Mouse (Mus musculus): Measurements from ENCODE around the gene Sco1.

Gene Sco1

DNA sequence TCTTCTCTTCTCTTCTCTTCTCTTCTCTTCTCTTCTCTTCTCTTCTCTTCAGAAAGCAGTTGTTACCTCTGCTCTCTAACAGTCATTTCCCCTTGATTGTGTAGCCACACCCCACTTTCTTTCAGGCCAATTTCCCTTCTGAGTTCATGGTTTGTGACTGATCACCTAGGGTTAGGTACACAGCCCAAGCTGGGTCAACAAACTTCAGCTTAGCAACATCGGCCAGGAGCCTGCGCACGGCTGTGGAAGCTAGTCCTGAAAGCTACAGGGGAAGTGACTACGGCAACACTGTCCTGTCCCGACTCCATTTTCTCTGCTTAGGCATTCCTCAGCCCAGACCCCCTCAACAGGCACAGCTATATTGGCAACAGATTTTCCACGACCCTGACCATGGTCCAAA lies 7.5 kb upstream of the Sco1 start:
- DNase-seq = no peak

DNA sequence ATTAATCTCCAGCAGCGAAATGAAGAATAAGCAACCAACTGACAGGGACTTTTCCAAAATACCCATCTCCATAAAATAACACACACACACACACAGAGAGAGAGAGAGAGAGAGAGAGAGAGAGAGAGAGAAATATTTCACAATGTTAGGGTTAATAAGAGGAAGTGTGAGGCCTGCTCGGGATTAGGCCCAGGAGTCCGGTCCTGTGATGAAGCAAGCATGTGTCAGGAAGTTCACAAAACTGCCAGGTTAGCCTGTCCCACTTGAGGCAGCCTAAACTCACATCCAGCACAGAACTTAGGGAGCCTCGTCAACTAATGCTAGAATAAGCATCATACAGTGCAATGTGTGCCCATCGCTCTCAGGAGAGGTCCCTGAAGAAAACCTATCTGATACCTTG lies 5.3 kb upstream of the Sco1 start:
- no peak for DNase-seq

DNA sequence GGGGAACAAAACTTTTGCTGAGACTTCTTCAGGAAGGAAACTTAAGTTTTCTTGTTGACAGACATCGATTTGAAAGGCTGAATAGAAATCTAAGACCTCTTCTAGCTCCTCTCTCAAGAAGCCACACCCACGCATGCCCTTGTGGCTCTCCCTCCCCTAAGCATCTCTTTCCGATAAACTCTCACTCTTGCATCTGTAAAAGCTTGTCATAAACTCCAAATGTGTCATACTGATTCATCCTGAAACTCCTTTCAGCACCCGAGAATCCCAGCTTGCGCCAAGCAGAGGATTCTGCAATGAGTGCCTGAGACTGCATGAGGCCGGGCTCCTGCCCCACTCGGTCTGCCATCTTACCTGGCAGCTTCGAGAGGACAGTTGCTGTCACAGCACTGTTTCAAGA lies 4.0 kb upstream of the Sco1 start:
- no peak for DNase-seq

DNA sequence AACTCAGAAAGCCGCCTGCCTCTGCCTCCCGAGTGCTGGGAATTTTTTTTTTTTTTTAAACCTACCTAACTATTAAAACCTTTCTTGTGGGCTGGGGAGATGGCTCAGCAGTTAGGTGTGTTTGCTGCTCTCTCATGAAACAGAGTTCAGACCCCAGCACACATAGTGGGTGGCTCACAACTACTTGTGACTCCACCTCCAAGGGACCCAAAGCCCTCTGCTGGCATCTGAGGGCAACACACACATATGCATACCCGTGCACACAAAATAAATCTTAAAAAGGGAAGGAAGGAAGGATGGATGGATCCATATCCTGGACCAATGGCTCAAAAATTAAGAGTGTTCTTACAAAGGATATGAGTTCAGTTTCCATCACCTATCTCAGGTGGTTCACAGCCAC lies 3.2 kb upstream of the Sco1 start:
- DNase-seq = no peak

DNA sequence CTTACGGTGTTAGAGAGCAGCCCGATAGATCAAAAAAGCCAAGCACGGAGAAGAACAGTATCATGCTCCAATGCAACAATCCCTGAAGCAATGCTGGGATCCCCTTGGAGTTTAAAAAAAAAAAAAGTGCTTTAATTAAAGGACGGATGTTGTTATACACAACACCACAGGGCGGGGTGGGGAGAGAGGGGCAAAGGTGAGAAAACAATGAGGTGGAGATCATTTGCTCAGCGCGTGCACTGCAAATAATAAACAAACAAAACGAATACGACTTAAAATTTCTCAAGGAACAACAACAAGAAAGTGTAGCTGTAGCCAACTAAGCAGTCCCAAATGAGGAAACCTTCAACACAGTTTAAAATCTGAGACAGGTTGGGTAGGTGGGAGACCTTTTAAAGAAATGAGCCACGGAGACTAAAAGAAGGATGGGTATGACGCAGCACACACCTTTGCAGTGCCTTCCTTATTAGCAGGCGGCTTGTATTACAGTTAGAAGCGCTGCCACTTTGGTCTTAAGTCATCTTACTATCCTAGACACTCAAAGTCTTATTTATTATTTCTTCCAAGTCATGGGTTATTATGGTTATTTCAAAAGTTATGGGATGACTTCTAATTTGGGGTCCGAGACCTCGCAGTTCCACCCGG lies 672 bp upstream of the Sco1 start:
- no peak for DNase-seq

DNA sequence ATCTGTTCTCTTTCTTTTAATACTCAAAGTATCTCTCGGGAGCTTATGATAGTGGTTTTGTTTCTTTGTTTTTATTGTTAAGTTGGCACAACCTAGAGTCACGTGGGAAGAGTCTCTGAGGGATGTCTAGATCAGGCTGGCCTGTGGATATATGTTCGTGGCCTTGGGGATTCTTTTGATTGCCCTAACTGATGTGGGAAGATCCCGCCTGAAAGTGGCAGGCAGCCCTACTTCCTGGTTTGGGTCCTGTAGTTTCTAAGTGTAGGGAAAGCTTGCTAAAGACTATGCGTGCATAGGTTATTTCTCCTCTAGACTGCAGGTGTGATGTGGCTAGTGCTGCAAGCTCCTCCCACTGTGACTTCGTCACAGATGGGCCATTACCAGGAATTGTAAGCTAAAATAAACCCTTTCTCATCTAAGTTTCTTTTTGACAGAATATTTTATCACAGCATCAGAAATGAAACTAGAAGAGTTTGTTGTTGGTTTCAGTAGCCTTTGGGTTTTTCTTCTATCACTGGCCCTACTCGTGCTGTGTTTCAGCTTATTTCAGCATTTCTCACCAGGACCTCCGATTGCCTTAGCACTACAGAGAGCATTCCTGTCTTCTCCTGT lies 2.4 kb downstream of the Sco1 start:
- DNase-seq = no peak

DNA sequence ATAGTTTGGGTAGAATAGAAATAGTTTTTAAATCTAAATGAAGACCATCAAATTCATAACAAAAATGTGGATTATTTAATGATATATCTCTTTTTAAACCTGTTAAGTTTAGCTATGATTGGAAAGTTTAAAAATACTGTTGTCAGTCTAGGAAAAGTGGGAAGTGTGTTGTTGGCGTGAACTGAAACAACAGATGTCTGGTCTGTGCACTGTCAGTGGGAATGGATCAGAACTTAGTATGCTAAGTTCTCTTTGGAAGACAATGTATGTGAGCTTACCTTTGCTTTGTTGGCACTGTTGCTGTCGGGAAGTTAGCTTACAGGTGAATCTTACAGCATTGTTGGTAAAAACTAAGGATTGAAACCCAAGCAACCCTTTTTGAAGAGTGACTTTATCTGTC lies 8.8 kb downstream of the Sco1 start:
- no peak for DNase-seq

DNA sequence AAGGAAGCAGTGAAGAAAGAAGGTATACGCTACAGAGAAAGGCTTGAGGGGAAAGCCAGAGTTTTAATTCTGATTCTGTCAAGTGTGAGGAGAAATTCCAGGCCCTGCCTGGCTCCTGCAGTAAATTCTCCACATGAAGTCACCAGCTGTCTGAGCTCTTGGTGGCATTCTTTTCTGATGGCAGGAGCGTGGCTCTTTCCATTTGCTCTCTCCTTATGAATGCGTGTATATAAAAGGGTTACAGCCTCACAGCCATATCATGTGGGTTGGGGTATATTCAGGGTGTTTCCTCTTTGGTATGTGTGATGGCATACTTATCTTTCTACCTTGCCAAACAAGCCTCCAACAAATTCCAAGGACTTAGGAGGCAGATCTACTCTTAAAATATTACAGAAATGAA lies 10.3 kb downstream of the Sco1 start:
- no peak for DNase-seq

DNA sequence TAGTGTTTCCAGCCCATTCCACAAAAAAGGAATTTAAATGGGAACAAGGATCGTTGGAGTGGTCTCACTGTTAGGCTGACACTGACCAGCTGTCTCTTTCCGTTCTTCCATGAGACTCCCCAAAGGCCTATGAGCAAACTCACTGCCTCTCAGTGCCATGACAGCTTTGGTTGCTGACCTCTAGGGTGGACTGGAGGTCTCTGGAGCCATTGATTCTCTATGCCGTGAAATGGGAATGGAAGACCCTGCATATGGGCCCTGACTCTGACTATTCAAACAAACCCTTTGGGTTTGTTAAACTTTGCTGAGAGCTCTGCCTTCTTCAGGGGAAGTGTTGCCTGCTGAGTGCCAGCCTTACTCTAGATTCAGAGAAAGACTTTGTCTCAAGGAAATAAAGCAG lies 15.3 kb downstream of the Sco1 start:
- no peak for DNase-seq

DNA sequence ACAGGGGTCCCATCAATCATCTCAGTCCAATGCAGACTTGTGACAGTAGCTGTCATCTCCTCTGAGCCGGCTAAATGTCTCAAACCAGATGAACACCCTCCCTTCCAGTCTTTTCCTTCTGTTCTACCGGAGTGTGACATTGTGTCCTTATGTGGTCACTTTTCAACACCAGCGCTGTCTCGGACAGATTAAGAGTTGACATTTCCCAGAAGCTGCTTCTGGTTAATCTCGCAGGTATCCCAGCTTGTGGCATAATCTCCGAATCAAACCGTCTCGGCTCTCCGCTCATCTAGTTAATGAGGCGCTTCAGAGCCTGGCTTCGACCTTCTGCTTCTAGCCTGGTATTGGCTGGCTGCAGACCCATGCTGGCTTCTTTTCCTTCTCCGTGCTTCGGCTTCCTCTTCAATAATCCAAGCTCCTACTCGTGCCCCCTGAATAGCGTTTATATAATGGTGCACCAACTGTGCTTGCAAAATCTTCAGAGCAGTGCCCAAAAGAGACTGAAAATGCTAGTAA lies 20.2 kb downstream of the Sco1 start:
- DNase-seq = no peak

DNA sequence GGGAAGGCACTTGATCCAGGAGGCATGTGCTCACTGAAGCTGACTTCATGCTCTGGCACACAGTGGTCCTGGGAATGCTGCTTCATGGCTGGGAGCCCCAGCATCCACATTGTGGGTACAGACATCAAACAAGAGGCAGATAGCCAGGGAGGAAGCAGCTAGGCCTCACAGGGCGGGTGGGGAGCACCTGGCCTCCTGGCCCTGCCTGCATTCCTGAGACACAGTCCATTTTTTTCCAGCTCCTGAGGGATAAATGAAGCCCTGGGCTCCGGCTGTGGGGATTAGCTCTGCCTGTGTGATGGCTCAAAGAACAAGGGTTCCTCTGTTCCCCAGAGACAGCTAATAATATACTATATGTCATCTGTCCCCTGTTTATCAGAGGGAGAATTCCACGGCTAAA lies 22.6 kb downstream of the Sco1 start:
- no peak for DNase-seq

DNA sequence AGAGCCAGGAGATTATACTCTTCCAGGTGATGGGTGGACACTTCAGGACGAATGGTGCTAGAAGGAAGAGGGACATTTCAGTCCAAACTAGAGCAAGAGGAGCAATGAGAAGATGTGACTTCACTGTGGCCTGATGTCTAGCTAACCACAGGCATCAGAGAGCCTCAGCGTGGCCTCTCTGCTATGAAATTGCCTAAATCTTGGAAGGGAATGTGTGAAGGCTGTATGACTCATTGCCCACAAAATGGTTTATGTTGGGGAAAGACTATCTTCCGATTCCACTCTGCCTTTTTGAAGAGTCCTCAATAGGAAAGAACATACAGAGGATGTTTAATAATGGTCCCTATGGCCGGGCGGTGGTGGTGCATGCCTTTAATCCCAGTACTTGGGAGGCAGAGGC lies 24.3 kb downstream of the Sco1 start:
- no peak for DNase-seq

DNA sequence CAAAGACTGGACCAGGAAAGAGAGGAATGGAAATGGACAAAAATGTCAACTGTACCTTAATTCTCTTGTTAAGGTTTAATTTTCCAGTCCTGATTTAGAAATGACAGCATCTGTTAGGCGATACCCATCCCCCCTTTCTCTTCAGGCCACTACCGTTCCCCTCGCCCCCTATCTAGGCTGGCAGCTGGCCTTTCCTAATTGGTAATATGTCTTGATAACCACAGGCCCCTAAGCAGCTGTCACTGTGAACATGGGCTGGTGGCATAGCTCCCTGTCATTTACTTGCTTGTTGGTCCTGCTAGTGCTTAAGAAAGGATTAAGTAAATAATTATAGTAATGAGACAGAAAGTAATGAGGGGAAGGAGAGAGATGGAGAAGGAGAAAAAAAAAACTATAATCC lies 25.0 kb downstream of the Sco1 start:
- DNase-seq = no peak

DNA sequence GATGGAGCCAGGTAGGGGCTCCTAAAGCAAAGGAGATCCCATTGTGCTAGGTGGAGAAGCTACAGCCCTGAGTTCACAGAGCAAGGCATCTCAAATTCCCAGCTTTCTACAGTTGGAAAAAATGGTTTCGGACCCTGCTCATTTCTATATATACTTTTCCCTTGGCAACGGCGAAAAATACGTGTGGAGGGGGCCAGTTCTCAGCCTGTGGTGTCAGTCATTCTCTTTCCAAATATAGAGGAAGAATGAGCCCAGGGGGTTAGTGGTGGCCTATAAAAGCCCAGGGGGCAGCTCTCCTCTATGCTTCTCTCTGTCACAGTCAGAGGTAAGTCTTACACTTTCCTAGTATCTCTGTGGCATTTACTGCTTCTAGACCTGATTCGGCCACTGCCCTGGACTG lies 25.5 kb downstream of the Sco1 start, which contains the start of gene Myh3:
Gene Myh3, plus strand, starts transcription at position 301 of the 400 bp plus-strand sequence.
- DNase-seq = no peak

DNA sequence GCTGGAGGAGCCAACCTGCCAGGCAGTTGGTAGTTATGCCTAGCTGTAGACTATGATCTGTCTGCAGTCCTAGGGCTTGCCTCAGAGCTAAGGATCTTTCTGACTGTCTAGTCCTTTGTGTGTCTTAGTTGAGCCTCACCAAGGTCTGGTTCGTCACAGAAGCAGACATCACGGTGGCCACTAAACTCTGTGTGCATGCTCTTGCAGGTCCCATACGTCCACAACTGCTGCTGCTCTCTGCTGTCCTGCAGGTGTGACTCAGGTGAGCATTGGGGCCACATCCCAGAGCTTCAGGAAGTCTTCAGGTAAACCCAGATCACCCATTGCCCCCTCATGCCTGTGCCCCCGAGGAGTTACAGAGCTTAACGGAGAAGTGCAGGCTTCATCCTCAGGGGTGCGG lies 26.4 kb downstream of the Sco1 start:
- DNase-seq = no peak

DNA sequence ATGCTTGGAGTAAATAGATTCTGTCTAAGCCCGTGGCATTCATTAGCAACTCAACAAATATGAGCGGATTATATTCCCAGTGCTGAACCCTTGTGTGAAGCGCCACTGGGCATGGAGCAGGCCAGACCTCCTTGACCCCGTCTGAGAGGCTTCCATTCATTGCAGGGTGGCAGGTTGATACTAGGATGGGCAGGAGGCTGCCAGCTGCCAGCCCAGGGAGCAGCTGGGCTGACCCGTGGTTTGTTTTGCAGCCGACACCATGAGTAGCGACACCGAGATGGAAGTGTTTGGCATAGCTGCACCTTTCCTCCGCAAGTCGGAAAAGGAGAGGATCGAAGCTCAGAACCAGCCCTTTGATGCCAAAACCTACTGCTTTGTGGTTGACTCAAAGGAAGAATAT lies 27.3 kb downstream of the Sco1 start:
- no peak for DNase-seq

DNA sequence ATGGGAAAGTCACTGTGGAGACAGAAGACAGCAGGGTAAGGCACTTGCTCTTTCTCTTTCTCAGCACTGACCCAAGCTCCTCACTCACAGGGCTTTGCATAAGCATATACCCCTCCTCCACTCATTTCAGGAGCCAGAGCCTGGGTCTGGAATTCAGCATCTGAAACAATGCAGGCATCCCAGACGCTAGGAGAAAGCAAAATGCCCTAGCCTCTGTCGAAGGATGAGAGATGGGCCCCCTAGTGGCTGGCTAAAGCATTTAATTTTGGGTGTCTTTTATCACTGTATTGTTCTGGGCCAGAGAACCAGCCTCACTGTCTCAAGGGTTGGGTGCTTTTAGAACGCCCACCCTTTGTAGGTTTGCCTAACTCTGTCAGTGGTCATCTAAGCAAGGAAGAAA lies 27.7 kb downstream of the Sco1 start:
- peak; percentile 52 for DNase-seq

DNA sequence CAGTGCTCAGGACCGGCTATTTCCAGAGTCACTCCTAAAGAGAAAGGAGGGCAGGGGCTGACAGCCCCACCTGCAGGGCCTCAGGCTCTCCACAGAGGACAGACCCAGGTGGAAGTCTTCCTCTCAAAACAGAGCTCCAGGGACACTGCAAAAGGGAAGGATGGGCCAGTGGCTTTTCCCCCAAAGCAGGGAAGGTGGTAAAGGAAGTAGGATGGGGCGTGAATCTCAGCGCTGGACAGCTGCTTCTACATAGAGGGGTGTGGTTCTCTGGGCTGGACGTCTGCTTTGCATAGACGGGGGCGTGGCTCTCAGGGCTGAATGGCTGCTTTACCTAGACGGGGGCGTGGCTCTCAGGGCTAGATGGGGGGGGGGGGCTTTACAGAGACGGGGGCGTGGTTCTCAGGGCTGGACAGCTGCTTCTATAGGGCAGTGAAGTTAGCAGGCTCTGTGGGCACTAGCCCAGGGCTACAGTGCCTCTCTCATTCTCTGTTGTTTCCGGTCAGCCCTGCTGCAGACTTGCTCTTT lies 28.7 kb downstream of the Sco1 start:
- no peak for DNase-seq

DNA sequence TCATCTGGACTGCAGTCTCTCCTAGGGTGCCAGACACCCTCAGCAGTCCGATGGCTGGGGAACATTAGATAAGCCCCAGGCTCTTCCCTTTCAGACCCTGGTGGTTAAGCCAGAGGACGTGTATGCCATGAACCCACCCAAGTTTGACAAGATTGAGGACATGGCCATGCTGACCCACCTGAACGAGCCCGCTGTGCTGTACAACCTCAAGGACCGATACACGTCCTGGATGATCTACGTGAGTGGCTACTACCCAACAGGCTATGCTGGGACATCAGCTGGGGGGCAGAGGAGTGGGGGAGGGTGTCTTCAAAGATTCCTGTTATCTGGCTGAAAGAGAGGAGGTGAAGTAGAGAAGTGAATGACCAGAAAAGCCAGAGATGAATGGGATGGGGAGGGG lies 29.7 kb downstream of the Sco1 start:
- no peak for DNase-seq

DNA sequence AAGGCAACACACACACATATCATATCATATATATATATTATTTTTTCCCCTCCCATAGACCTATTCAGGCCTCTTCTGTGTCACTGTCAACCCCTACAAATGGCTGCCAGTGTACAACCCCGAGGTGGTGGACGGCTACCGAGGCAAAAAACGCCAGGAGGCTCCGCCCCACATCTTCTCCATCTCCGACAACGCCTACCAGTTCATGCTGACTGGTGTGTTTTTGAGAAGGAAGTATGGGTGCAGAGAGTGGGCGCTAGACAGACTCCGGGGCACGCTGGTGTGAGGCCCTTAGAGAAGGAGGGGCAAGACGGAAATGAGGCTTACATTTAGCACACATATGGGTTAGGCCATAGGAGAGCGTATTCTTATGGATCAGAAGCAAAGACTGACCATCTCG lies 30.3 kb downstream of the Sco1 start:
- DNase-seq = no peak

DNA sequence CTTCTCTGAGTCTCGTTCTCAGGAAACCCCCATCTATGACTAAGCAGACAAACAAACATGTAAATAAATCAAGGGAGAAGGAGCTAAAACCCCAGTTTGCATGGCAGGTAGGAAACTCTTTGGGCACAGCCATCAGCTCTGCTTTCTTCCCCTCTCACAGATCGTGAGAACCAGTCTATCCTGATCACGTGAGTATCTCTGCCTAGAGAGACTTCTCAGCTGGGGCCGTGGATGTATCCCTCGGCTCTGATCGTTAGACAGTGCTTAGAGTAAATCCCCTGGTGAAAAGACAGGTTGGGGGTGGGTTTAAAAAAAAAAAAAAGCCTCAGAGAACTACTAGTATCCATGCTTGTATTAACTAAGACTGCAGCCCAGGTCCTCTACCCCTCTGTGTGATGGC lies 30.8 kb downstream of the Sco1 start:
- DNase-seq = no peak

DNA sequence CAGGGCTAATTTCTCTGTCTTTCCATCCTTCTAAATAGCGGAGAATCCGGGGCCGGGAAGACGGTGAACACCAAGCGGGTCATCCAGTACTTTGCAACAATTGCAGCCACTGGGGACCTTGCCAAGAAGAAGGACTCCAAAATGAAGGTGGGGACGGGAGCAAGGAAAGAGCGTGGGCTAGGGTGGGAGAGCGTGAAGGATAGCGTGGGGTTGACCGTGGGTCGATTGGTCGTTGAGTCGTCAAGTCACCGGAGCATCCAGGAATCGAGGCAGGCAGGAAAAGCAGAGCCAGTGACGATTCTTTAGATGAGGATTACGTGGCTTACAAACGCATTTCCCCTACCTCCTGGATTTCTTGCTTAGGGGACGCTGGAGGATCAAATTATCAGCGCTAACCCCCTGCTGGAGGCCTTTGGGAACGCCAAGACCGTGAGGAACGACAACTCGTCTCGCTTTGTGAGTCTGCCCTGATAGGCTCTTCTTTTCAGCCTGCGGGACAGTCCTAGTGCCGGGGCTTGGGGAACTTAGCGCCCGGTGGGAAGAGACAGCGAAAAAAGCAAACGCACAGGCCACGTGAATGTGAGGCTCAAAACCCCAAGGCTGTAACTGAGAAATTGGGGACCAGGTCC lies 31.4 kb downstream of the Sco1 start:
- no peak for DNase-seq

DNA sequence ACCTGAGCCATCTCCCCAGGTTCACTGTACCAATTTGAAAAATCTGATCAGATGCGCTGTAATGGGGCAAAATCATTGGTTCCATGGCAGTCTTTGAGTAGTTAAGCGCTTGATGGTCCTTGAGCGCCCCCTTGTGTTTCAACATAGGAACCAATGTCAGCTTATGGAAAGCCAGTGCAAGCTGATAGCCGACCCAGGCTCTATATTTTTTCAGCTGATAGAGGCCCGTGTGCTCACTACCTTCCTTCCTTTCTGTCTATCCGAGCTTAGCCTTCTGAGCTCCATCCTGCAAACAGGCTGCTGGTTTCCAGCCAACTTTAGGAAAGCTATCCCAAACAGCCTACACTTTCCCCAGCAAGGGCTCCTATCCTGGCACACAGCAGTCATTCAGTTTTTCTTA lies 33.0 kb downstream of the Sco1 start:
- peak; percentile 55 for DNase-seq

DNA sequence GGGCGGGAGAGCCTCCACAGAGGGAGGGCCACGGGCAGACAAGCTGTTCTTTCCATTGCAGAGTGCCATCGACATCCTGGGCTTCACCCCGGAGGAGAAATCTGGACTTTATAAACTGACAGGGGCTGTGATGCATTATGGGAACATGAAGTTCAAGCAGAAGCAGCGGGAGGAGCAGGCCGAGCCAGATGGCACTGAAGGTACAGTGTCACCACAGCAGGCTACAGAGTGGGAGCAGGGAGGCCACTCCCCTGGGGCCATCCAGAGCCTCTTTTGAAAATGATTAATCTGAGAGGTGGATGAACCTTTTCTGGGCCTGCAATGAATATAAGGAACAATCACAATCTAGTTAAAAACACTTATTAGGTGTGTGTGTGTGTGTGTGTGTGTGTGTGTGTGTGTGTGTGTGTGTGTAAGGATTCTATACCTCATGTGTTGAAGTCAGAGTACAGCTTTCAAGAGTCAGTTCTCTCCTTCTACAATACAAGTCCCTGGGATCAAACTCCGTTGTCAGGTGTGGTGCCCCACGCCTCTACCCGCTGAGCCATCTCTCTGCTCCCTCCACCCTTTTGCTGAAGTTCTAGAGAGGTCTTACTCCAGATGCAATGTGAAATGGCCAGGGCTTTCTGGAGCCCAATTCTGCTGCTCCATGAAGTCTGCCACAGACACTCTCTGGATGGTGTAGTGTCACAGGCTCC lies 34.1 kb downstream of the Sco1 start:
- DNase-seq = no peak

Data from right cerebral cortex, postnatal 25 days (tissue).